Mouse (Mus musculus): ENCODE measurements around the gene Gm42417.

The Gm42417 gene

DNA sequence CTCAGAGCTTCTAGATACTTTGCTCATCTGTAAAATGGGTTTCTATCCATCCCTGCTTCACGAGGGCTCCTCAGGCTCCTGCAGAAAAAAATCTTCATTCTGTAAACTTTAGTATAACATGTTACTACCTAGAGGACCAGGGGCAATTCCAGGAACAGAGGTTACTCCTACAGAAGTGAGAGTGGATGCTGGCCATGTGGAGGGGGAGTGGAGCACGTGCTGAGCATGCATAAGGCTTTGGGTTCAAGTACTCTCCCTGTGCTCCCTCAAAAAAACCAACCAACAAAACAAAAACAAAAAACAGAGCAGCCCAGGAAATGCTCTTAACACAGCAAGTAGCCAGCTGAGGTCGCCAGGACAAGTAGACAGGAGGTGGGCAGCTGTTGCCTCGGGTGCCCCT lies 24.4 kb upstream of the Gm42417 start:
- DNase-seq (ENCODE audit: low read depth), result no peak

DNA sequence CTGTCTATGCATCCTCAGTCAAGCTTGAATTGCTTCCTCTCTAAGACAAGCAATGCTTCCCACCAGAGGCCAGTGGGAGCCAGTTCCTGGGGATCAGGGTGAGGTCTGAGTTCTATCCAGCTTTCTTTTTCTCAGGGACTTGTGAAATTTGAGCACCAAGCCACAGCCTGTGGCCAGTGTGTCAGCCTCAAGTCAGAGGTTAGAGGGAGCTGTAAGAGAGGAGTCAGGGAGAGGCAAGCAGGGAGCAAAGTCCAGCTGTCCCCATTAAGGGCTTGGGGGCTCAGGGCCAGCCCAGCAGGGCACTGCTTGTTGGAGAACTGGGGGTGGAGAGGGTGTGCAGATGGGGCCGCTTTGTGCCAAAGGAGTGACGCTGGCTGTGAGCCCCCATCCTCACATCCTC lies 24.0 kb upstream of the Gm42417 start:
- DNase-seq (ENCODE audit: low read depth), result peak; percentile 68

- DNase-seq (ENCODE audit: low read depth), result no peak
These were observed 23.2 kb upstream of the Gm42417 start for GRCm38 (mm10) chr1:36562388-36562787.

- no peak for DNase-seq (ENCODE audit: low read depth)
These were observed 21.7 kb upstream of the Gm42417 start for GRCm38 (mm10) chr1:36560903-36561302.

DNA sequence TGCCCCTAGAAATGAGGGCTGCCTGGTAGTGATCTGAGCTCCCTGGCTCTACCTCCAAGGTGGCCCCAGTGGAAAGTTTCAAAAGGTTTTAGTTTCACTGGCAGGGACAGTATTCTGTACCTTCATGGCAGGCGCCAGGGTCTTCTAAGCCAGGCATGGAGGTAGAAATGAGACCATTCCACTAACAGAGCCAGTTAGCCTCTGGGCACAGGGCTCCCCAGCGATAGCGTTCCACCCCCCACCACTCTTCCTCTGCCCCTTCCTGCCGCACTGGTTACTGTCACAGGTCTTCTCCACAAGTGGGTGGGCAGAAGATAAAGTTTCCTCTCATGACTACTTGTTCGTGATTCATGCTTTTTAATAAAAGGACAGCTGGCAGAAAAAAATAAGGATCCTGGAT lies 20.7 kb upstream of the Gm42417 start:
- no peak for DNase-seq (ENCODE audit: low read depth)

- no peak for DNase-seq (ENCODE audit: low read depth)
These were observed 20.0 kb upstream of the Gm42417 start for GRCm38 (mm10) chr1:36559256-36559655.

DNA sequence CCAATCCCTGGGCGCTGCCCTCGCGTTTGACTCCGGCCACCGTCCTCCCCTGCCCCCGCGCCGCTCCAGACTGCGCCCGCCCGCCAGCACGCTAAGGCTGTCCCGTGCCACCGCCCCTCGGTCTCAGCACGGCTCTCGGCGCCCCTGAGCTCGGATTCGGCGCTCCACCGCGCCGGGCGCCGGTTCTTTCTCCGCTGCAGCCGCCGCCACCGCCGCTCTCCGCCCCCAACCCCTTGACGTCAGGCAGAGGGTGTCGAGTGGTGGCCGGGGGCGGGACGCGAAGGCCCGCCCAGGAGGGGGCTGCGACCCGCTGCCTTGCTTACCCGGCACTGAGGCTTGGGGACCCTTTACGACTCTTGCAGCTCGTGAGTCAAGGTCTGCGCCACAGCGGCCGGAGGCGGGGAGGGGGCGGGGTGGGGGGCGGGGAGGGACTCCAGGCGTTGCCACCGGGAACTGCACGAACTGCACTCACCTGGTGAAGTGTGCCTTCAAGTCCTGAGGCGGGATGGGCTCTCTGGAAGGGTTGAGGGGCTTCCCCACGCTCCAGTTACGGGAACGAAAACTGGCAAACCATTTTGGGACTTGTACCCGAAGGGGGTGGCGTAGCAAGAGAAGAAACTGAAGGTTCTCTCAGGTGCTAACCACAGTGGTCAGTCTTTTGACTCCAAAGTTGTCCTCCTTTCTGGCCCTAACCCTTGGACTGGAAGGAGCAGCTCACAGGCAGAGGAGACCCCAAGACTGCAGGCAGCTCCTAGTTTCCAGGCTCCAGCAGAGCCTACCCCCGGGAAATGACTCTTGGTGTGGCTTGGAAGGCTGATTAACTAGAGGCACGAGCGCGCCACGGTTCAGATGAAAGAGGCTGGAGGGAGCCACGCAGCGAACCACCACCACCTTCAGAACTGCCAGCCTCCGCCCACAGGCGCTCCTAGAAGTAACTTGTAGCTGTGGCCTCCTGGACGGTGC lies 19.1 kb upstream of the Gm42417 start, which contains the start of gene Sema4c:
Gene Sema4c, minus strand, starts transcription at position 319 of the 963 bp plus-strand sequence.
- no peak for DNase-seq (ENCODE audit: low read depth)

- DNase-seq (ENCODE audit: low read depth), result no peak
These were observed 18.3 kb upstream of the Gm42417 start for GRCm38 (mm10) chr1:36557457-36558011.

DNA sequence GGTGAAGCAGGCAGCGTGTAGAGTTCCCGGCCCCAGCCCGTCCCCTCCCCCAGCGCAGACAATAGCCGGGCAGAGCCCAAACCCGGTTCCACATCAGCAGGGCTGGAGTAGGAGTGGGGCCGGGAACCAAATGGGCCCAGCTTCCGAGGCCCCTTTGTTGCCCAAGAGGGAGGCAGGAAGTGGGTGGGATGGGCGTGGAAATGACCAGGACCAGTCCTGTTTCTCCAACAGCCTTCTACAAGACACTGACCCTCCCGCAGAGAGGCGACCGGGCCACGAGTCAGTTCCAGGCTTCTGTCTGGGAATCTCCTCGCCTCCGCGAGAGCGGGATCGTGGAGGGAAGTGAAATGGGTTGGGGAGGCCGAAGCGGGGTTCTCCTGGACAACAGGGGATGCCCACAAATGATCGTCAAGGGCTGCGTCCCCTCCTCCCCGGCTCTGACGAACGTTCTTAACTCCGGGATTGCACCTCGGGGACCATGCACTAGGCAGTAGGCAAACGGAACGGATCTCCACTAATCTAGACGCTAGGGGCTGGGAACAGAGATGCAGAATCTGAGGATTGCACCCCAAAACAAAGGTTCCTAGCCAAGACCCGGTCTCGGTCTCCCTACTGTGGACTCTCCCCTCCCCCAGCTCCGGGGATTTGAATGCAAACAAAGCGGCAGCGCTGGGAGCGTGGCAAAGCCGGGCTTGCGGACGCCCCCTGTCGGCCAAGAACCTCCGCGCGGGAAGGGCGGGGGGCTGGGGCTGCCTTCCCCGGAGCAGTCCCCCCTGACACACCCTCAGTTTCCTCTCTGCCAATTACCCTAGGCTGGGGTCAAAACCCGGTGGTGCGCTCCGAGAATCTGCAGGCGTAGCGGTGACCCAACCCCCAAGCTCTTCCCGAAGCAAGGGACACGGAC lies 17.6 kb upstream of the Gm42417 start:
- peak; percentile 81 for DNase-seq (ENCODE audit: low read depth)

- DNase-seq (ENCODE audit: low read depth), result no peak
These were observed 16.7 kb upstream of the Gm42417 start for GRCm38 (mm10) chr1:36555798-36556395.

DNA sequence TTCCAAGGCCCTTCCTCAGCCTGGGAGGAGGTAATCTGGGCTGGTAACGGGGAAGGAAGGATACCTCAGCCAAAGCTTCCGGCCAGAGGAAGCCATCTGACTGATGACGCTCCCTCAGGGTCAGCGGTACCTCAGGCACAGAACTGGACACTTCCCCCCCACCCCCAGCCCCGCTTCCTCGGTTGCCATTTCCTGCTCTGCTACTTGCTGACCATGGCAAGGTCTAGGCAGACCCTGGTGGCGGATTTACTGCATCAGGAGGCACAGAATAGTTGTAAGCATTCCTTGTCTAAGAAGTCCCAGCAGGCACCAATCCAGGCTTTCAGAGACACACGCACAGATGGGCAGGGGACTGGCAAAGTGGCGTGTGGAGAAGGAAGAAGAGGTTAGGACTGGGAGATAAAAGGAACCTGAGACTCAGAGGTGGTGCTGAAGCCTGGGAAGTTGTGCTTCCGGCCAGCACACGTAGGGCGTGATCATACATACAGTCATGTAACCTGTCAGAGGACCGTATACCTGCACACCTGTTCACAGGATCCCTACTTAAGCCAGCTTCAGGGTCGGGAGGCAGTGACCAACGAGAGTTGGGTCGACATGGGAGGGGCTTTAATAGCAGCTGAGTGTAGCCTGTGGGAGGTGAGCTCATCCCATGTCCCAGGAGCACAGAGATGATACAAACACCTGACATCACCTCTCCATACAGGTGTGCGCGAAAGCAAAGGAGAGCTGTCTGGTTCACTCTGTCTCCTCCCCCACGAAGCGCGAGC lies 15.6 kb upstream of the Gm42417 start:
- DNase-seq (ENCODE audit: low read depth), result no peak

DNA sequence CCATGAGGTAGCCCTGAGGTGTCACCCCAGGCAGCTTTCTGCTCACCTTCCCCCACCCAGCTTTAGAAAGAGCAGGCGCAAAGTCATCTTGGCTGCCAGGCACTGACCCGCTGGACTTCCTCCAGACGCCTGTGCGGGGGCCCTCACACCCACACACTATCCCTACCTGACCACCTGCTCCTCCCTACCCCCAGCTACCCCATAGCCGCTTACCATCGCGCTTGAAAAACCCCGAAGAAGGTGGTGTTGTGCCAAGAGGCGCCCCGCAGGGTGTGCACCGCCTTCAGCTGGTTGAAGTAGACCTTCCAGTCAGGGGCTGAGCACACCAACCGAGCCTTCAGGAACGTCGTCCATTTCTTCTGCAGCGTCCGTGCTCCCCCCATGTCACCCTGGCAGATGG lies 13.3 kb upstream of the Gm42417 start:
- DNase-seq (ENCODE audit: low read depth), result no peak

- no peak for DNase-seq (ENCODE audit: low read depth)
These were observed 12.7 kb upstream of the Gm42417 start for GRCm38 (mm10) chr1:36551904-36552303.

GRCm38 (mm10) chr1:36550075-36550863 lies 11.0 kb upstream of the Gm42417 start:
- no peak for DNase-seq (ENCODE audit: low read depth)

DNA sequence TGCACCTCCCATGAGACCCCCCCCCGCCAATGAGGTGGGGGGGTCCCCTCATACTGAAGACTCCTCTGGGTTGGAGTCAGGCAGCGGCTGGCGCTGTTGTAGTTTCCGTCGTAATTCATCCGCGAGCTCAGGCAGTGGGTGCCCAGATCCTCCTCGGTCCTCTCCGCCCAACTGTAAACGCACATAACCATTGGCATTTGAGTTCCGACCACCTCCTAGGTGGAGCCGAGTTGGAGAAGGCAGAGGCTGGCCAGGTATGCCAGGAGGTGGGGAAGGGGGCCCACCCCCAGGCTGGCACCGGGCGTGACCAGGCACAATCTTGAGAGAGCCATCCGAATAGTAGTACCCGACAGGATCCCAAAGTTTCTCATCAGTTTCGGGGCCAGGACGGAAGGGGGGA lies 10.3 kb upstream of the Gm42417 start:
- DNase-seq (ENCODE audit: low read depth), result no peak

DNA sequence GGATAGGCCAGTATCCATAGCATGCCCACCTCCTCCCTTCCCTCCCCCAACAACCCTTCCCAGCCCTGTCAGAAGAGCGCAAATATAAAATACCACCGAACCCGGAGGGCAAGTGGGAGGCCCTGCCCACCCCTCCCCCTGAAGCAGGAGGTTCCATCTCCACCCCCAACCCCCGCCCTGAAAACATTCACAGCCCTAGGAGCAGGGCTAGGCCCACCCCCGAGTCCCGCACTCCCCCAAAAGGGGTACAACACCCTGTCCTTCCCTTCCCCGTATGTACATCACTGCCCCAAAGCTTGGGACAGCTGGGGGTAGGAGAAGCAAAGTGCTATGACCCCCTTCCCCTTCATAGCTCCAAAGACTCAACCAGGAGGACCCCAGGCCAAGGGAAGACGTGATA lies 9.5 kb upstream of the Gm42417 start:
- DNase-seq (ENCODE audit: low read depth), result no peak

DNA sequence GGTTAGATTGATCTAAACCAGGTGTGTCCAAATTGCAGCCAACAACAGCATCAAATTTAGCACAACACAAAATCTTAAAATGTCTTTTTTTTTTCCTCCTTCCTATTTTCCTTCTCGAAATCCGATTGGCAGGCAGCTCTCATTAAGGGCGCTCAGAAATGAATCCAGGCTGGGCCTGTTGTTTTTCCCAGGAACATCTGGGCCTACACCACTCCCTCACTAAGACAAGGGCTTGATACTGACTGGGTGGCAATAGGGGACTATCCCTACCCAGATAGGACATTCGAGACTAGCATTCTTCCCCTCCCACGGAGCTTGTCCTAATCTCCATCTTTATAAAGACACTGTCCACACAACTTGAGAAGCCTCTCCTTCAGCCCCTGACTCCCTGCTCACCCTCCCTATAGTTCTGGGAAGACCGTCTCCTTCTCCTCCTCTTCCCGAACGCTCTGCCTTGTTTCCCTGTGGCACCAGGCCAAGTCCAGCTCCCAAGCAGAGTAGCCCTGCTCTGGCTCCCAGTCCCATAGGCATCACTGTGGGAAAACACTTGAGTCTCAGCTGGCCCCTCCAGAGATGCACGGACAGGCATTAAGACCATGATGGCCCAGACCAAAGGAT lies 8.9 kb upstream of the Gm42417 start:
- DNase-seq (ENCODE audit: low read depth), result no peak

DNA sequence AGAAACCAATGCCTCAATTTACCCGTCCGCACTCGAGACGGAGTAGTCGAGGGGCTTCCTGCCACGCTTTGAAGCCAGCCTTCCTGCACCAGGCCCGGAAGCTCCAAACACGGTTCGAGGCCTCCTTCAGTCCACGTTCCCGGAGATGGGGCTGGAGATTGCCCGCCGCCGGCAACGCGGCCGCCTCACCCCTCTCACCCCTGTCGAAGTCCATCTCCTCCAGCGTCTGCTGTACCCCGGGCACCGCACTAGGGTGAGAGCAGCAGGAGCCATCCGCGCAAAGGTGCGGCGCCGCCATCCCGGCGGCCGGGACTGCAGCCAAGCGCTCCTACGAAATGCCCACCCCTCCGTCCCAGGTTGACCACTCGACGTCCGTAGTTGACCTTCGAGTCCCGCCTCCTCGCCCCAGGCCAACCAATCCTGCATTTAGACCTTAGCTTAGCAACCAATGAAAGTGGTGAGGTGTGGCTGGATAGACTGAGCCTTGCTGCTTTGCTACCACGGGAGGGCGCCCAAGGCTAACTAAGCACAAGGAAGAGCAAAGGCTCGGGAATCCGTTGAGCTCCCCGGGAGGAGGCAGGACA lies 7.8 kb upstream of the Gm42417 start, which contains the start of gene Ankrd39:
Gene Ankrd39, minus strand, starts transcription at position 558 of the 584 bp plus-strand sequence.
- DNase-seq (ENCODE audit: low read depth), result peak; percentile 98

- no peak for DNase-seq (ENCODE audit: low read depth)
These were observed 6.8 kb upstream of the Gm42417 start for GRCm38 (mm10) chr1:36545845-36546600.

Data from fibroblast of lung, adult 2 months (primary cell).